Mouse (Mus musculus): ENCODE data around the gene Obscn.

- peak; percentile 74 for TF ChIP-seq CTCF (IDR thresholded peaks at IDR 0.05; ENCODE audit: low read depth)
- TF ChIP-seq EP300 (IDR thresholded peaks at IDR 0.05; ENCODE audit: low read depth), result no peak
Measured at GRCm38 (mm10) chr11:59098339-59098738, 37.9 kb downstream of the Obscn start.

Data from liver, postnatal 0 days (tissue).